Mouse (Mus musculus): ENCODE results near the gene Mid1. TPM values are rescaled to one million over a fixed set of nuclear protein-coding genes. Genes with fewer than 3 reads are reported as not detected.
"Not testable (repeated sequence)": the region's sequence is repeated elsewhere in the genome, so short reads cannot be mapped to it uniquely, and the experiment has no call there.

Mid1 gene
- polyA plus RNA-seq, 1 experiment from 2014 or later, result 4.7 TPM

GRCm38 (mm10) chrX:169999912-170000641 lies 315.1 kb downstream of the Mid1 start:
- not testable (repeated sequence) for DNase-seq (ENCODE audit: low spot score); H3K4me1 ChIP-seq (replicated peaks; ENCODE audit: insufficient read depth, low read length); H3K27ac ChIP-seq; H3K9ac ChIP-seq (ENCODE audit: low read depth, low read length); H3K4me2 ChIP-seq (ENCODE audit: low read length); H3K36me3 ChIP-seq (ENCODE audit: insufficient read depth, low read length); H3K27me3 ChIP-seq (ENCODE audit: insufficient read depth, low read length); H3K9me3 ChIP-seq (replicated peaks; ENCODE audit: low read length); H3K4me3 ChIP-seq (replicated peaks; ENCODE audit: low read depth, low read length); ATAC-seq (replicated peaks; ENCODE audit: low FRiP score, low read depth)
- WGBS, result 78% methylated on average over 3 of the region's 3 CpGs

- not testable (repeated sequence) for H3K9ac ChIP-seq (ENCODE audit: low read depth, low read length); ATAC-seq (replicated peaks; ENCODE audit: low FRiP score, low read depth); H3K4me2 ChIP-seq (ENCODE audit: low read length); H3K4me1 ChIP-seq (replicated peaks; ENCODE audit: insufficient read depth, low read length); H3K27ac ChIP-seq; H3K9me3 ChIP-seq (replicated peaks; ENCODE audit: low read length); DNase-seq (ENCODE audit: low spot score); H3K27me3 ChIP-seq (ENCODE audit: insufficient read depth, low read length); H3K4me3 ChIP-seq (replicated peaks; ENCODE audit: low read depth, low read length); H3K36me3 ChIP-seq (ENCODE audit: insufficient read depth, low read length)
- 43% methylated on average over 6 of the region's 6 CpGs for WGBS
These were observed 315.8 kb downstream of the Mid1 start for GRCm38 (mm10) chrX:170000642-170001387.

- DNase-seq (ENCODE audit: low spot score); ATAC-seq (replicated peaks; ENCODE audit: low FRiP score, low read depth); H3K27me3 ChIP-seq (ENCODE audit: insufficient read depth, low read length); H3K4me3 ChIP-seq (replicated peaks; ENCODE audit: low read depth, low read length); H3K9ac ChIP-seq (ENCODE audit: low read depth, low read length); H3K9me3 ChIP-seq (replicated peaks; ENCODE audit: low read length); H3K4me1 ChIP-seq (replicated peaks; ENCODE audit: insufficient read depth, low read length); H3K27ac ChIP-seq; H3K36me3 ChIP-seq (ENCODE audit: insufficient read depth, low read length); H3K4me2 ChIP-seq (ENCODE audit: low read length): not testable (repeated sequence)
- WGBS, result 28% methylated on average over 6 of the region's 12 CpGs
These were observed 316.3 kb downstream of the Mid1 start for GRCm38 (mm10) chrX:170001388-170001695.

GRCm38 (mm10) chrX:170002510-170003197 lies 317.7 kb downstream of the Mid1 start:
- not testable (repeated sequence) for H3K9ac ChIP-seq (ENCODE audit: low read depth, low read length); H3K4me2 ChIP-seq (ENCODE audit: low read length); H3K9me3 ChIP-seq (replicated peaks; ENCODE audit: low read length); H3K27me3 ChIP-seq (ENCODE audit: insufficient read depth, low read length); ATAC-seq (replicated peaks; ENCODE audit: low FRiP score, low read depth); H3K4me1 ChIP-seq (replicated peaks; ENCODE audit: insufficient read depth, low read length); H3K4me3 ChIP-seq (replicated peaks; ENCODE audit: low read depth, low read length); H3K36me3 ChIP-seq (ENCODE audit: insufficient read depth, low read length); H3K27ac ChIP-seq; DNase-seq (ENCODE audit: low spot score)
- WGBS, result 31% methylated on average over 9 of the region's 18 CpGs

GRCm38 (mm10) chrX:170003536-170003935 lies 318.5 kb downstream of the Mid1 start:
- not testable (repeated sequence) for H3K27ac ChIP-seq; H3K27me3 ChIP-seq (ENCODE audit: insufficient read depth, low read length); ATAC-seq (replicated peaks; ENCODE audit: low FRiP score, low read depth); H3K36me3 ChIP-seq (ENCODE audit: insufficient read depth, low read length); H3K4me1 ChIP-seq (replicated peaks; ENCODE audit: insufficient read depth, low read length); H3K4me2 ChIP-seq (ENCODE audit: low read length); H3K9me3 ChIP-seq (replicated peaks; ENCODE audit: low read length); DNase-seq (ENCODE audit: low spot score); H3K4me3 ChIP-seq (replicated peaks; ENCODE audit: low read depth, low read length); H3K9ac ChIP-seq (ENCODE audit: low read depth, low read length)
- WGBS, result 45% methylated on average over 1 of the region's 1 CpGs

- H3K27ac ChIP-seq; H3K4me1 ChIP-seq (replicated peaks; ENCODE audit: insufficient read depth, low read length); DNase-seq (ENCODE audit: low spot score); H3K9me3 ChIP-seq (replicated peaks; ENCODE audit: low read length); H3K36me3 ChIP-seq (ENCODE audit: insufficient read depth, low read length); H3K4me3 ChIP-seq (replicated peaks; ENCODE audit: low read depth, low read length); ATAC-seq (replicated peaks; ENCODE audit: low FRiP score, low read depth); H3K4me2 ChIP-seq (ENCODE audit: low read length); H3K27me3 ChIP-seq (ENCODE audit: insufficient read depth, low read length); H3K9ac ChIP-seq (ENCODE audit: low read depth, low read length): not testable (repeated sequence)
- 49% methylated on average over 2 of the region's 2 CpGs for WGBS
These were observed 319.2 kb downstream of the Mid1 start for GRCm38 (mm10) chrX:170004236-170004635.

- WGBS, result 48% methylated on average over 5 of the region's 5 CpGs
- not testable (repeated sequence) for DNase-seq (ENCODE audit: low spot score); H3K9ac ChIP-seq (ENCODE audit: low read depth, low read length)
These were observed 319.8 kb downstream of the Mid1 start for GRCm38 (mm10) chrX:170004793-170005192.

GRCm38 (mm10) chrX:170005194-170005593 lies 320.2 kb downstream of the Mid1 start:
- not testable (repeated sequence) for H3K4me2 ChIP-seq (ENCODE audit: low read length); H3K9me3 ChIP-seq (replicated peaks; ENCODE audit: low read length); H3K9ac ChIP-seq (ENCODE audit: low read depth, low read length); H3K27me3 ChIP-seq (ENCODE audit: insufficient read depth, low read length); H3K27ac ChIP-seq; ATAC-seq (replicated peaks; ENCODE audit: low FRiP score, low read depth); H3K4me3 ChIP-seq (replicated peaks; ENCODE audit: low read depth, low read length); H3K36me3 ChIP-seq (ENCODE audit: insufficient read depth, low read length); H3K4me1 ChIP-seq (replicated peaks; ENCODE audit: insufficient read depth, low read length); DNase-seq (ENCODE audit: low spot score)
- WGBS, result 18% methylated on average over 13 of the region's 13 CpGs

More at GRCm38 (mm10) chrX:170004793-170005192, 319.8 kb downstream of the Mid1 start:
- H3K4me3 ChIP-seq (replicated peaks; ENCODE audit: low read depth, low read length); H3K27me3 ChIP-seq (ENCODE audit: insufficient read depth, low read length); H3K27ac ChIP-seq; H3K9me3 ChIP-seq (replicated peaks; ENCODE audit: low read length); H3K4me2 ChIP-seq (ENCODE audit: low read length); ATAC-seq (replicated peaks; ENCODE audit: low FRiP score, low read depth); H3K4me1 ChIP-seq (replicated peaks; ENCODE audit: insufficient read depth, low read length); H3K36me3 ChIP-seq (ENCODE audit: insufficient read depth, low read length): not testable (repeated sequence)

- not testable (repeated sequence) for ATAC-seq (replicated peaks; ENCODE audit: low FRiP score, low read depth)
These were observed 320.8 kb downstream of the Mid1 start for GRCm38 (mm10) chrX:170005695-170006297.

More at GRCm38 (mm10) chrX:170005695-170006297, 320.8 kb downstream of the Mid1 start:
- not testable (repeated sequence) for H3K9ac ChIP-seq (ENCODE audit: low read depth, low read length); H3K36me3 ChIP-seq (ENCODE audit: insufficient read depth, low read length); H3K27ac ChIP-seq; H3K4me3 ChIP-seq (replicated peaks; ENCODE audit: low read depth, low read length); DNase-seq (ENCODE audit: low spot score); H3K4me1 ChIP-seq (replicated peaks; ENCODE audit: insufficient read depth, low read length); H3K27me3 ChIP-seq (ENCODE audit: insufficient read depth, low read length); H3K4me2 ChIP-seq (ENCODE audit: low read length)
- H3K9me3 ChIP-seq (replicated peaks; ENCODE audit: low read length), result peaks cover 12% of the 10 kb centered on the region; the same call in 1 of the 2 replicates
- 50% methylated on average over 1 of the region's 1 CpGs for WGBS

Data from kidney, postnatal 0 days (tissue).